Mouse (Mus musculus) megakaryocyte, embryonic 14.5 days (primary cell): Measurements from ENCODE around the gene Slc22a20.

Experiments used
- FLI1 ChIP-seq: IDR thresholded peaks from 2 replicates; pipeline ENCODE4 v1.6.1; 2012; ENCODE audit warnings: low read length, inconsistent platforms, mixed read lengths
- GATA1 ChIP-seq: IDR thresholded peaks from 3 replicates; pipeline ENCODE4 v1.6.1; 2012; ENCODE audit warnings: mixed read lengths, low read length, inconsistent platforms, borderline replicate concordance

GRCm38 (mm10) chr19:5928546-5928945 is 57.4 kb downstream of the Slc22a20 start:
- TF ChIP-seq FLI1 (no peak), GATA1 (no peak)
